Mouse (Mus musculus): ENCODE results near the gene Gm44790. TPM values are rescaled to one million over a fixed set of nuclear protein-coding genes. Genes with fewer than 3 reads are reported as not detected.

Gene Gm44790
- total RNA-seq, 2 experiments from 2014 or later = 0.58 TPM; not detected in 1

GRCm38 (mm10) chr6:86403728-86404099 is 22.7 kb upstream of the Gm44790 start:
- DNase-seq (ENCODE audit: low spot score in 2 of 2) = peak; percentile 90 to 94

GRCm38 (mm10) chr6:86404100-86404861 is 22.2 kb upstream of the Gm44790 start, which contains the start of gene Tia1:
Gene Tia1 (plus strand): TSS chr6:86404219.
- peak; percentile 96 to 97 for DNase-seq (ENCODE audit: low spot score in 2 of 2)

GRCm38 (mm10) chr6:86404996-86405395 is 21.5 kb upstream of the Gm44790 start:
- DNase-seq (ENCODE audit: low spot score in 2 of 2) = no peak

- DNase-seq (ENCODE audit: low spot score in 2 of 2) = no peak
Measured at GRCm38 (mm10) chr6:86406306-86406705, 20.2 kb upstream of the Gm44790 start.

- no peak for DNase-seq (ENCODE audit: low spot score in 2 of 2)
Measured at GRCm38 (mm10) chr6:86418711-86419110, 7.7 kb upstream of the Gm44790 start.

DNA sequence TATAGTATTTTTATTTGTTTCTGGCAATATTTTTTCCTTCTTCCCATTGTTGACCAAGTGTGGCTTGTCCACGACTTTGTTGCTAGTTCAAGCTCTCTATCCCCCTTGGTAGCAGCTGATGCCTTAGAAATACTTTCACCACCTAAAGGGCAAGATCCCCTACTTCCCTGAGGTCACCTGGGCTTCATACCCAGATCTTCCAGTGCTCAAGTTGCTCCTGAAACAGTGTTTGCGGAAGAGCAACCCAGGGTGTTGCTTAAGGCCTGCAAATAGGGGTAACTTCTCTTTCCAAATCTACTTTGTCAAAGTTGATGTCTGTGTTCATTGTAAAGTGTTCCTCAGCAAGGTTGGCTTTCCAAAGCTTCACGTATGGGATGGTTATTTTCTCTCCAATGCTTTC is 7.2 kb upstream of the Gm44790 start:
- DNase-seq (ENCODE audit: low spot score in 2 of 2) = no peak

- no peak for DNase-seq (ENCODE audit: low spot score in 2 of 2)
Measured at GRCm38 (mm10) chr6:86420491-86420890, 6.0 kb upstream of the Gm44790 start.

- DNase-seq (ENCODE audit: low spot score in 2 of 2) = no peak
Measured at GRCm38 (mm10) chr6:86431531-86431930, 5.1 kb downstream of the Gm44790 start.

GRCm38 (mm10) chr6:86433696-86434095 is 7.2 kb downstream of the Gm44790 start:
- no peak for DNase-seq (ENCODE audit: low spot score in 2 of 2)

- peak; percentile 29 to 39 for DNase-seq (ENCODE audit: low spot score in 2 of 2)
Measured at GRCm38 (mm10) chr6:86437711-86438110, 11.3 kb downstream of the Gm44790 start.

- peak; percentile 96 to 97 for DNase-seq (ENCODE audit: low spot score in 2 of 2)
Measured at GRCm38 (mm10) chr6:86438272-86439118, 12.0 kb downstream of the Gm44790 start, which contains the start of gene C87436. Gene C87436 (plus strand): TSS chr6:86438374.

DNA sequence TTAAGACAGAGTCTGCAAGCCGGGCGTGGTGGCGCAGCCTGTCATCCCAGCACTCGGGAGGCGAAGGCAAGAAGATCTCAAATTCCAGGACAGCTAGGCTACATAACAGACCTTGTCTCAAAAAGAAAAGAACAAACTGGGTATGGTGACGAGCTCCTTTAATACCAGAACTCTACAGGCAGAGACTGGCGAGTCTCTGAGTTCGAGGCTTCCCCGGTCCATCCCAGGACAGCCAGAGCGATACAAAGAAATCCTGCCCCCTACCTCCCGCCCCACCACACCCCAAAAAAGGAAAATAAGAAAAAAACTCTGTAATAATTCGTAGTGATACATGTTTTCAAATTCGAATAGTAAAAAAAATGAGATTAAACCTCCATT is 12.7 kb downstream of the Gm44790 start:
- no peak for DNase-seq (ENCODE audit: low spot score in 2 of 2)

DNA sequence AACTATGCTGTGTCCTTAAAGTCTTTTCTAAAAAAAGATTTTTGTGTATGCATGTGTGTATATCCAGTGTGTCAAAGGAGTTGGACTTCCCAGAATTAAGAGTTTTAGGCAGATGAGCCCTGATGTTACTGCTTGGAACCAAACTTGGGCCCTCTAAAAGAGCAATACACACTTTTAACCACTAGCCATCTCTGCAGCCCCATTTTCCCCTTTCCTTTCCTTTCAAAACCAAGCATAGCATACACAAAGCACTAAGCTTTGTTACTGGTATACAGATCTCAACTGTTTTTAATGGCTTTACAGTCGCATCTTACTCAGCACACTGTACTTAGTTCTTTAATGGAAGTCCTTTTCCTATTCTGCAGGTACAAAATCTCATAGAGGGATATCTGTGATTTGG is 13.1 kb downstream of the Gm44790 start:
- DNase-seq (ENCODE audit: low spot score in 2 of 2) = no peak

DNA sequence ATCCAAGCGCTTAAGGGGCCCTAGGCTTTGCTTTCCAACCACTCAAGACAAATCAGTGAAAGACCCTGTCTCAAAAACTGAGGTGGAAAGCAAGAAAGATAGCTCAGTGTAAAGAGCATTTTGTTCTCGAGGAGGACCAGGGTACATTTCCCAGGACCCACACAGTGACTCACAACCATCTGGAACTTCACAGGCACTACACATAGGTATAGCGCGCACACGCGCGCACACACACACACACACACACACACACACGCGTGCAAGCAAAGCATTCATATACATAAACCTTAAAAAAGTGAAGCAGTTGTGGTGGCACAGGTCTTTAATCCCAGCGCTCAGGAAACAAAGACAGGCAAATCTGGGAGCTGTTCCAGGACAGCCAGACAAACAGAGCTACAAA is 15.1 kb downstream of the Gm44790 start:
- DNase-seq (ENCODE audit: low spot score in 2 of 2) = no peak

DNA sequence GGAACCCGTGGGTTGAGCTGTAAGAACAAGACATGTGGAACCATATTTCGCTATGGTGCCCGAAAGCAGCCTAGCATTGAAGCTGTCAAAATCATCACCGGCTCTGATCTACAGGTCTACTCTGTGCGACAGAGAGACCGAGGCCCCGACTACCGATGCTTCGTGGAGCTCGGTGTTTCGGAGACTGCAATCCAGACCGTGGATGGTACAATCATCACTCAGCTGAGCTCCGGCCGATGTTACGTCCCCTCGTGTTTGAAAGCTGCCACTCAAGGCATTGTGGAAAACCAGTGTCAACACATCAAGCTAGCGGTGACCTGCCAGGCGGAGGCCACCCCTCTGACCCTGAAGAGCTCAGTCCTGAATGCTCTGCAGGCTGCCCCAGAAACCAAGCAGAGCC is 19.1 kb downstream of the Gm44790 start:
- DNase-seq (ENCODE audit: low spot score in 2 of 2) = no peak

DNA sequence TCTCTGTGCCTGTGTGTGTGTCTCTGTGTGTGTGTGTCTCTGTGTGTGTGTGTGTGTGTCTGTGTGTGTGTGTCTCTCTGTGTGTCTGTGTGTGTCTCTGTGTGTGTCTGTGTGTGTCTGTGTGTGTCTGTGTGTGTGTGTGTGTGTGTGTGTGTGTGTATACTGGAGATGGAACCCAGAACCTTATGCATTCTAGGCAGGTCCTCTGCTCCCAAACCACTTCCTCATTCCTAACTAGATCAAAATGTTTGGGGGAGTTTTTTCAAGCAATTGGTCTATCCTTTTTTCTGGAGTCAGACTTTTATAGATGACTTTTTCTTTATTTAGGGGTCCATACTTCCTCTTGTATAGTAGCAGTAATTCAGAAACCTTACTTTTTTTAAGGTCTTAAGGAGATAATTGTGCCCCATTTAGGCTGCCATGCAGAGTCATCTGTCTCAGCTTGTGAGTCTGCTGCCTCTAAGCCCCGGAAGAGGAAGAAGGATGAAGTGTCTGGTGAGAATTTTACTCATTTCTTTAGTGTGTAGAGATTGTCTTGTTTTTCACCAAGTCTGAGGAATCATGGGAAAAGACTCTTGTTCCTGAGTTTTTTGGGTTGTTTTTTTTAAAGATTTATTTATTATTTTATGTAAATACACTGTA is 20.6 kb downstream of the Gm44790 start:
- DNase-seq (ENCODE audit: low spot score in 2 of 2) = no peak

- no peak for DNase-seq (ENCODE audit: low spot score in 2 of 2)
Measured at GRCm38 (mm10) chr6:86456727-86457126, 30.3 kb downstream of the Gm44790 start.

GRCm38 (mm10) chr6:86463079-86463478 is 36.6 kb downstream of the Gm44790 start:
- DNase-seq (ENCODE audit: low spot score in 2 of 2) = no peak

- DNase-seq (ENCODE audit: low spot score in 2 of 2) = no peak
Measured at GRCm38 (mm10) chr6:86471317-86471716, 44.9 kb downstream of the Gm44790 start.

DNA sequence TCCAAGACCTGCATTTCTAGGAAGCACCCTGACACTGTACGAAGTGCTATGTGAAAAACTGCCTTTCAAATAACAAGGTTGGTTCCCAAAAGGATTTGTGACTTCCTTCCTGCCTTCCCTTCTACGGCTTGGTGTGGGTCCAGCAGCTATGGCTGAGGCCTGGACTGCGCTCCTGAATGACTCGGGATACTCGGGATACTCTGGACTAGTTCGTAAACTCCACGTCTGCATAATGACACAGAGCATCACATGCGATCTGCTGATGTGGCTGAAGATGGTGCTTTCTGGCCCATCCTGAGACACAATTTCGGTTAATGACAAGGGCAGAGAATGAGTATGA is 45.3 kb downstream of the Gm44790 start:
- DNase-seq (ENCODE audit: low spot score in 2 of 2) = no peak

DNA sequence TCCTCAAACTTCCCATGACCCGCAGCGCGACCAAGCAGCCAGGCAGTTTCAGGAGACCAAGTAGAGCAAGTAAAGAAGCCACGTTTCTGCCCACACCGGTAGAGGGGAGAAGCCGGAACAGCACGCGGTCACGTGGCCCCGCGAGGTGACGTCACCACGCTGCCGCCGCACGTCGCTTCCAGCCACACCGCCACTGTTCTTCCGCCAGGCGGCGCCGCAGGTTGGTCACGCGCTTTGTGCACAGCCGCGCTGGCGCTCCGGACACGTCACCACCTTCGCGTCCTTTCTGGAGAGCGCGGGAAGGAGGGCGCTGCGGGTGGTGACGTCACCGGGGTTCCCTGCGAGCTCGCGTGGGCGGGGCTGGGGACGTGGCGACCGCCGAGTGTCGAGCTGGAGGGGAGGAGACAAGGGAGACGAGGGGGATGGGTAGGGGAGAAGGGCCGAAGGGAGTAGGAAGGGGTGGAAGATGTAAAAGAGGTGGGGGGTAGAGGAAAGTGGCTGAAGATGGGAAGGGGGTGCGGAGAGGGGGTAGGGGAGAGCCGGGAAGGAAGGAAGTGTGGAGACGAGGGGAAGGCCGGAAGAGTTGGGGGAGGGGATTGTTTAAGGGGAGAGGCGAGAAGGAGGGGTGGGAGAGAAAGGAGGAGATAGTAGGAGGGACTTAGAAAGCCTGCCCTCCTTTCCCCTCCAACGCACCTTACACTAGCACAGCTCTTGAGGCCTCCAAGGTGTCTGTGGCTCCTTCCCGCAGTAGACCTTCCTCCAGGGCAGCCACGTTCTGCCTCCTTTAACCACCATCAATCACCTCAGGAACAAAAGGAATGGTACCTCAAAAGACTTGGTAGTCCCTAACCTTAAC is 45.9 kb downstream of the Gm44790 start:
- DNase-seq (ENCODE audit: low spot score in 2 of 2) = peak; percentile 100

Measured in left cerebral cortex, adult 18-20 months (tissue).